Mouse (Mus musculus) midbrain, embryonic 13.5 days (tissue): Measurements from ENCODE around the gene Pnpla7. TPM values are rescaled to one million over a fixed set of nuclear protein-coding genes. Genes with fewer than 3 reads are reported as not detected.
"Not testable (repeated sequence)": the region's sequence is repeated elsewhere in the genome, so short reads cannot be mapped to it uniquely, and the experiment has no call there.

Experiments
- ATAC-seq: fragments of 200-750 bp; cut with Nextera tagmentation; 2 replicates; pipeline ENCODE4 v1.8.0; 2017; ENCODE audit warnings: mild to moderate bottlenecking, moderate TSS enrichment, moderate library complexity
- H3K27ac ChIP-seq: fragments of 300-500 bp; sonication (generic); 2 replicates; pipeline ENCODE4 v1.5.1; 2015; ENCODE audit warnings: inconsistent platforms, mild to moderate bottlenecking, moderate library complexity
- H3K27me3 ChIP-seq: fragments of 300-500 bp; sonication (generic); 2 replicates; pipeline ENCODE4 v1.6.1; 2015; ENCODE audit warnings: mild to moderate bottlenecking, inconsistent platforms
- H3K36me3 ChIP-seq: fragments of 300-500 bp; sonication (generic); 2 replicates; pipeline ENCODE4 v1.6.1; 2015; ENCODE audit warnings: mild to moderate bottlenecking, inconsistent platforms
- H3K4me1 ChIP-seq: fragments of 300-500 bp; sonication (generic); replicated peaks from 2 replicates; pipeline ENCODE4 v1.6.1; 2015; ENCODE audit warnings: inconsistent platforms
- H3K4me2 ChIP-seq: fragments of 300-500 bp; sonication (generic); replicated peaks from 2 replicates; pipeline ENCODE4 v1.6.1; 2015; ENCODE audit warnings: moderate library complexity, mild to moderate bottlenecking, inconsistent platforms
- H3K4me3 ChIP-seq: fragments of 300-500 bp; sonication (generic); replicated peaks from 2 replicates; pipeline ENCODE4 v1.5.1; 2015; ENCODE audit warnings: mild to moderate bottlenecking, inconsistent platforms
- H3K9ac ChIP-seq: fragments of 300-500 bp; sonication (generic); replicated peaks from 2 replicates; pipeline ENCODE4 v1.6.1; 2015; ENCODE audit warnings: mild to moderate bottlenecking, inconsistent platforms
- H3K9me3 ChIP-seq: fragments of 300-500 bp; sonication (generic); 2 replicates; pipeline ENCODE4 v1.6.1; 2016; ENCODE audit warnings: mild to moderate bottlenecking, inconsistent platforms
- WGBS: fragments of 180-500 bp; shearing (Covaris S2); methylation state at CpG from one replicate; pipeline ENCODE4 v1.1.7; 2015; 5-methylcytosine and 5-hydroxymethylcytosine counted together
- polyA plus RNA-seq: library from polyadenylated mRNA; unstranded; fragments of >200 nt; fragmentation: Nextera tagmentation; extraction: Ambion mirVana; gene quantifications from 2 replicates; pipeline ENCODE4 v1.2.1, GENCODE M21; 2015

The Pnpla7 gene
- polyA plus RNA-seq, 1 experiment from 2014 or later: 4.2 TPM

- Histone ChIP-seq H3K9me3 (no peaks in the 10 kb centered on the region), H3K9ac (peak overlapping the region; percentile 97), H3K4me3 (peak overlapping the region; percentile 84), H3K27me3 (peaks cover 3% of the 10 kb centered on the region; the same call in 1 of the 2 replicates), H3K4me2 (peak overlapping the region; percentile 95), H3K4me1 (peaks cover 20% of the 10 kb centered on the region), H3K27ac (peak overlapping the region; percentile 72), H3K36me3 (peaks cover 35% of the 10 kb centered on the region)
- ATAC-seq: peak; percentile 9; the same call in 1 of the 2 replicates
- WGBS: under 1% methylated on average over 31 of the region's 31 CpGs
Observed at GRCm38 (mm10) chr2:24950189-24950535, 25.7 kb upstream of the Pnpla7 start.

GRCm38 (mm10) chr2:24952537-24953055 is 23.2 kb upstream of the Pnpla7 start:
- peaks cover 20% of the 10 kb centered on the region for H3K4me1 ChIP-seq
- no peak overlapping the region for H3K27ac ChIP-seq
- no peak overlapping the region for H3K9ac ChIP-seq
- ATAC-seq: no peak
- H3K9me3 ChIP-seq: no peaks in the 10 kb centered on the region
- no peak overlapping the region for H3K4me3 ChIP-seq
- no peak overlapping the region for H3K4me2 ChIP-seq
- H3K36me3 ChIP-seq: peaks cover 59% of the 10 kb centered on the region
- 87% methylated on average over 4 of the region's 4 CpGs for WGBS
- peaks cover 3% of the 10 kb centered on the region; the same call in 1 of the 2 replicates for H3K27me3 ChIP-seq

GRCm38 (mm10) chr2:24960910-24961309 is 14.9 kb upstream of the Pnpla7 start:
- 32% methylated on average over 3 of the region's 3 CpGs for WGBS
- no peaks in the 10 kb centered on the region for H3K9me3 ChIP-seq
- no peak overlapping the region for H3K27ac ChIP-seq
- peaks cover 16% of the 10 kb centered on the region for H3K4me1 ChIP-seq
- H3K9ac ChIP-seq: no peak overlapping the region
- ATAC-seq: no peak
- no peak overlapping the region for H3K4me2 ChIP-seq
- H3K27me3 ChIP-seq: no peaks in the 10 kb centered on the region
- H3K4me3 ChIP-seq: no peak overlapping the region
- peaks cover 57% of the 10 kb centered on the region for H3K36me3 ChIP-seq

- Histone ChIP-seq H3K27me3 (no peaks in the 10 kb centered on the region), H3K4me3 (peak within 1 kb of the TSS; percentile 91), H3K4me1 (peaks cover 16% of the 10 kb centered on the region), H3K36me3 (peaks cover 55% of the 10 kb centered on the region), H3K9ac (peak within 1 kb of the TSS; percentile 90), H3K27ac (no peak within 1 kb of the TSS), H3K9me3 (no peaks in the 10 kb centered on the region), H3K4me2 (peak within 1 kb of the TSS; percentile 74)
- under 1% methylated on average over 28 of the region's 28 CpGs for WGBS
- ATAC-seq: peak; percentile 96
Observed at GRCm38 (mm10) chr2:24962304-24963000, 13.4 kb upstream of the Pnpla7 start, which contains the start of gene Dph7. Gene Dph7, plus strand, starts transcription at chr2:24962400.

- H3K4me2 ChIP-seq: no peak overlapping the region
- H3K4me1 ChIP-seq: peaks cover 15% of the 10 kb centered on the region
- no peaks in the 10 kb centered on the region for H3K9me3 ChIP-seq
- WGBS: 90% methylated on average over 4 of the region's 4 CpGs
- no peaks in the 10 kb centered on the region for H3K27me3 ChIP-seq
- peaks cover 71% of the 10 kb centered on the region for H3K36me3 ChIP-seq
- no peak overlapping the region for H3K27ac ChIP-seq
- no peak for ATAC-seq
- H3K4me3 ChIP-seq: no peak overlapping the region
- H3K9ac ChIP-seq: no peak overlapping the region
Observed at GRCm38 (mm10) chr2:24970386-24970785, 5.4 kb upstream of the Pnpla7 start.

- Histone ChIP-seq H3K9ac (peak overlapping the region; percentile 86), H3K4me3 (peak overlapping the region; percentile 86), H3K4me1 (peaks cover 24% of the 10 kb centered on the region), H3K36me3 (peaks cover 37% of the 10 kb centered on the region), H3K4me2 (peak overlapping the region; percentile 80), H3K27ac (peak overlapping the region; percentile 86)
- WGBS: 1% methylated on average over 17 of the region's 17 CpGs
- not testable (repeated sequence) for H3K9me3 ChIP-seq, ATAC-seq, H3K27me3 ChIP-seq
Observed at GRCm38 (mm10) chr2:24974452-24974851, 1.4 kb upstream of the Pnpla7 start.

- H3K4me3 ChIP-seq: peak within 1 kb of the TSS; percentile 86
- no peaks in the 10 kb centered on the region for H3K27me3 ChIP-seq
- peaks cover 31% of the 10 kb centered on the region for H3K36me3 ChIP-seq
- 0% methylated on average over 64 of the region's 64 CpGs for WGBS
- no peaks in the 10 kb centered on the region for H3K9me3 ChIP-seq
- peaks cover 24% of the 10 kb centered on the region for H3K4me1 ChIP-seq
- peak within 1 kb of the TSS; percentile 91 for H3K4me2 ChIP-seq
- H3K9ac ChIP-seq: peak within 1 kb of the TSS; percentile 86
- peak within 1 kb of the TSS; percentile 91 for H3K27ac ChIP-seq
- ATAC-seq: peak; percentile 100
Observed at GRCm38 (mm10) chr2:24974906-24975703, 728 bp upstream of the Pnpla7 start, which contains the start of gene Mrpl41. Gene Mrpl41, minus strand, starts transcription at chr2:24975098.

- no peak for ATAC-seq
- Histone ChIP-seq H3K4me3 (no peak overlapping the region), H3K4me1 (peaks cover 24% of the 10 kb centered on the region), H3K27ac (no peak overlapping the region), H3K9ac (no peak overlapping the region), H3K4me2 (no peak overlapping the region), H3K36me3 (peaks cover 13% of the 10 kb centered on the region), H3K27me3 (no peaks in the 10 kb centered on the region), H3K9me3 (no peaks in the 10 kb centered on the region)
- WGBS: 96% methylated on average over 5 of the region's 5 CpGs
Observed at GRCm38 (mm10) chr2:24976960-24977359, 1.1 kb downstream of the Pnpla7 start.

- no peak overlapping the region for H3K9ac ChIP-seq
- no peak overlapping the region for H3K27ac ChIP-seq
- H3K36me3 ChIP-seq: no peaks in the 10 kb centered on the region
- 76% methylated on average over 2 of the region's 2 CpGs for WGBS
- H3K4me1 ChIP-seq: no peaks in the 10 kb centered on the region
- no peak overlapping the region for H3K4me3 ChIP-seq
- H3K9me3 ChIP-seq: no peaks in the 10 kb centered on the region
- H3K4me2 ChIP-seq: no peak overlapping the region
- no peak for ATAC-seq
- H3K27me3 ChIP-seq: no peaks in the 10 kb centered on the region
Observed at GRCm38 (mm10) chr2:24987762-24988161, 11.9 kb downstream of the Pnpla7 start.

GRCm38 (mm10) chr2:24995332-24995731 is 19.5 kb downstream of the Pnpla7 start:
- Histone ChIP-seq H3K4me2 (no peak overlapping the region), H3K36me3 (no peaks in the 10 kb centered on the region), H3K27ac (no peak overlapping the region), H3K27me3 (no peaks in the 10 kb centered on the region), H3K4me1 (no peaks in the 10 kb centered on the region), H3K4me3 (no peak overlapping the region), H3K9me3 (no peaks in the 10 kb centered on the region), H3K9ac (no peak overlapping the region)
- WGBS: 91% methylated on average over 6 of the region's 6 CpGs
- ATAC-seq: no peak

- no peak for ATAC-seq
- no peak overlapping the region for H3K4me2 ChIP-seq
- no peaks in the 10 kb centered on the region for H3K9me3 ChIP-seq
- 96% methylated on average over 2 of the region's 2 CpGs for WGBS
- no peaks in the 10 kb centered on the region for H3K27me3 ChIP-seq
- no peaks in the 10 kb centered on the region for H3K36me3 ChIP-seq
- no peak overlapping the region for H3K27ac ChIP-seq
- H3K9ac ChIP-seq: no peak overlapping the region
- no peaks in the 10 kb centered on the region for H3K4me1 ChIP-seq
- H3K4me3 ChIP-seq: no peak overlapping the region
Observed at GRCm38 (mm10) chr2:24996471-24996870, 20.6 kb downstream of the Pnpla7 start.
